Mouse (Mus musculus): Measurements from ENCODE around the gene Bmp2. TPM values are rescaled to one million over a fixed set of nuclear protein-coding genes. Genes with fewer than 3 reads are reported as not detected.

The Bmp2 gene
- polyA plus RNA-seq, 1 experiment from 2014 or later: 10.3 TPM

DNA sequence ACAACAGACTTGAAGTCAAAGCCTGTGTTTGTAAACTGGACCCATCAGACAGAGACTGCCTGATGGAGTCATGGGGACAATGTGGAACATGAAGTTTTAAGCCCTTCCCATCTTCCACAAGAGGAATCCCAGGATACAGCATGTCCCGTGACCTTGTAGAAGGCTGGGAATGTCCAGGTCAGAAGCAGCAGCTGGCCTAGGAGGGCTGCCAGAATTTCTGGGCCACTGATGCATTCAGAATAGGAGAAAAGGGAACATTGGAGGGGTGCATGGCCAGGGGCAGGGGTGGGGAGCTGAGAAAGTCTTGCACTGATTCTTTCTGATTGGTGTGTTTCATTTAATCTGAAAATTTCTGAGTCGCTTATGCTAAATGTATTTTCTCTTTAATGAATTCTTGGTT lies 29.8 kb upstream of the Bmp2 start:
- no peak for ATAC-seq (replicated peaks; ENCODE audit: low FRiP score, low TSS enrichment, low read depth)
- WGBS: 79% methylated on average over 2 of the region's 2 CpGs
- no peaks in the 10 kb centered on the region for H3K36me3 ChIP-seq (ENCODE audit: control insufficient read depth, insufficient read depth, low read length)
- H3K4me3 ChIP-seq (ENCODE audit: low read depth, low read length): no peak overlapping the region
- no peak overlapping the region for H3K9ac ChIP-seq (ENCODE audit: low read length)
- peak; percentile 40 for DNase-seq (ENCODE audit: low spot score)
- H3K4me1 ChIP-seq (replicated peaks; ENCODE audit: control insufficient read depth, insufficient read depth, low read length): no peaks in the 10 kb centered on the region
- H3K27me3 ChIP-seq (replicated peaks; ENCODE audit: control insufficient read depth, insufficient read depth, low read length): no peaks in the 10 kb centered on the region
- no peak overlapping the region for H3K4me2 ChIP-seq (ENCODE audit: low read length)
- no peak overlapping the region for H3K27ac ChIP-seq (ENCODE audit: low read depth)
- no peaks in the 10 kb centered on the region for H3K9me3 ChIP-seq (ENCODE audit: control insufficient read depth, low read length)

DNA sequence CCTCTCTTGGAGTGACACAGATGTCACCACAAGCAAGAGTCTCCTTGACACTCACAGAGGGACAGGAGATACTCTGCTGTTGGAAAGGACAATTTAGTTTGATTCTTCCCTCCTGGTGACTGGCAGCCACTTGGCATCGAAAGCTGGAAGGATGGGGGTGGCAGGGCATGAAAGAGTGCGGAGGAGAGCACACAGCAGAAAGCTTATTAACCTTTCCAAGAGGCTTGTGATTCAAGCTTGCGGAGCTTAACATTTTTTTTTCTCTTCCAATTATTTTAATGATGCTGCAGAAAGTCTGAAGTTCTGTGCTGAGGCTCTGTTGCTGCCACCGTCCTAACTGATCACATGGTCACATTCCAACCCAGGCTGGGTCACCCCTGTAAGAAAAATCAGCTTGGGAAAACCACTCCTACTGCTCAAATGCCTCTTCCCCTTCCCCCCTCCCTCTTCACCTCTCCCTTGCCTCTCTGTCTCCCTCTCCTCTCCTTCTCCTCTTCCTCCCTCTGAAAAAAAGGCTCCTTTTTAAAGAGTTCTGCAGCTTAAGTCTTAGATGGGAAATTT lies 26.3 kb upstream of the Bmp2 start:
- Histone ChIP-seq H3K4me3 (ENCODE audit: low read depth, low read length) (no peak overlapping the region), H3K4me2 (ENCODE audit: low read length) (no peak overlapping the region), H3K9ac (ENCODE audit: low read length) (no peak overlapping the region), H3K27me3 (replicated peaks; ENCODE audit: control insufficient read depth, insufficient read depth, low read length) (no peaks in the 10 kb centered on the region), H3K27ac (ENCODE audit: low read depth) (no peak overlapping the region), H3K4me1 (replicated peaks; ENCODE audit: control insufficient read depth, insufficient read depth, low read length) (no peaks in the 10 kb centered on the region), H3K36me3 (ENCODE audit: control insufficient read depth, insufficient read depth, low read length) (no peaks in the 10 kb centered on the region), H3K9me3 (ENCODE audit: control insufficient read depth, low read length) (no peaks in the 10 kb centered on the region)
- DNase-seq (ENCODE audit: low spot score): peak; percentile 35
- ATAC-seq (replicated peaks; ENCODE audit: low FRiP score, low TSS enrichment, low read depth): no peak
- 58% methylated on average over 4 of the region's 4 CpGs for WGBS

DNA sequence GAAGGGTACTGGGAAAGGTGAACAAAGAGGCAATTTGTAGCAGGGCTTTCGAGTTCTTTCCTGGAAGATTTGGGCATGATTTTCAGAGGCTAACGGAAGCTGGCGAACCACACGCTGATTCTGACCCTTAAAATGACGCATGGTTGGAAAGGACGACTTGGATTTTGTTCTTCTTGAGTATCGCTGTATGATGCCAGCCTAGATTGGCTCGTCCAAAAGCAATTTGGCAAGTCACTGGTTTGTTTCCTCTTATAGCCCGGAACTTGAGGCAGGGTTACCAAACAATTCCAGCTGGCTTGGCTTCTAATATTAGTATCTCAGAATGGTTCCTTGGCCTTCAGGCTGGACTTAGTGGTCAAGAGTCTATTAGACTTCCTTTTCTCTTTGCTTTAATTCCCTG lies 22.6 kb upstream of the Bmp2 start:
- no peaks in the 10 kb centered on the region for H3K36me3 ChIP-seq (ENCODE audit: control insufficient read depth, insufficient read depth, low read length)
- no peak for ATAC-seq (replicated peaks; ENCODE audit: low FRiP score, low TSS enrichment, low read depth)
- H3K27ac ChIP-seq (ENCODE audit: low read depth): no peak overlapping the region
- no peak overlapping the region for H3K4me3 ChIP-seq (ENCODE audit: low read depth, low read length)
- no peaks in the 10 kb centered on the region for H3K27me3 ChIP-seq (replicated peaks; ENCODE audit: control insufficient read depth, insufficient read depth, low read length)
- no peak overlapping the region for H3K4me2 ChIP-seq (ENCODE audit: low read length)
- DNase-seq (ENCODE audit: low spot score): peak; percentile 18
- no peak overlapping the region for H3K9ac ChIP-seq (ENCODE audit: low read length)
- no peaks in the 10 kb centered on the region for H3K9me3 ChIP-seq (ENCODE audit: control insufficient read depth, low read length)
- 95% methylated on average over 9 of the region's 9 CpGs for WGBS
- H3K4me1 ChIP-seq (replicated peaks; ENCODE audit: control insufficient read depth, insufficient read depth, low read length): no peaks in the 10 kb centered on the region

- H3K4me3 ChIP-seq (ENCODE audit: low read depth, low read length): no peak overlapping the region
- H3K9me3 ChIP-seq (ENCODE audit: control insufficient read depth, low read length): no peaks in the 10 kb centered on the region
- H3K36me3 ChIP-seq (ENCODE audit: control insufficient read depth, insufficient read depth, low read length): no peaks in the 10 kb centered on the region
- H3K27me3 ChIP-seq (replicated peaks; ENCODE audit: control insufficient read depth, insufficient read depth, low read length): no peaks in the 10 kb centered on the region
- ATAC-seq (replicated peaks; ENCODE audit: low FRiP score, low TSS enrichment, low read depth) (no peak), DNase-seq (ENCODE audit: low spot score) (peak; percentile 32)
- H3K4me1 ChIP-seq (replicated peaks; ENCODE audit: control insufficient read depth, insufficient read depth, low read length): no peaks in the 10 kb centered on the region
- WGBS: 65% methylated on average over 3 of the region's 3 CpGs
- H3K4me2 ChIP-seq (ENCODE audit: low read length): no peak overlapping the region
- no peak overlapping the region for H3K27ac ChIP-seq (ENCODE audit: low read depth)
- H3K9ac ChIP-seq (ENCODE audit: low read length): no peak overlapping the region
Observed at GRCm38 (mm10) chr2:133533073-133533472, 18.9 kb upstream of the Bmp2 start.

DNA sequence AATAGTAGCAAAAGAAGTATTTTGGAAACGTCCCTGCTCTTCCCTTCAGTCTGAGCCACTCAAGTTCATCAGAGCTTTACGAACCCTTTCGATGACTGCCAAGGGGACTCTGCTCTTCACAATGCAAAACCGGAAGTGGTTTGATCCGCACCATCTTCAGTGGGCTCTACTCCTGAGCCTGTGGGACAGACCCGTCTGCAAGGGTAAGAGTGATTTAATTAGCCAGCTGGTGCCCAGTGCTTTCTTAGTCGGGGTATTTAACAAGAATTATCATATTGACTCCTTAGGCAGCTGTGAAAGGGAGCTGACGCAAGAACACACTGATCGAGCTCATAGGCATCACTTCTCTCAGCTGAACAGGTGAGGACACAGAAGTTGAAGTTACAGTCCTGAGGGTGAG lies 16.5 kb upstream of the Bmp2 start:
- DNase-seq (ENCODE audit: low spot score) (peak; percentile 16), ATAC-seq (replicated peaks; ENCODE audit: low FRiP score, low TSS enrichment, low read depth) (no peak)
- H3K27ac ChIP-seq (ENCODE audit: low read depth): no peak overlapping the region
- H3K4me2 ChIP-seq (ENCODE audit: low read length): no peak overlapping the region
- no peaks in the 10 kb centered on the region for H3K4me1 ChIP-seq (replicated peaks; ENCODE audit: control insufficient read depth, insufficient read depth, low read length)
- H3K36me3 ChIP-seq (ENCODE audit: control insufficient read depth, insufficient read depth, low read length): no peaks in the 10 kb centered on the region
- H3K9me3 ChIP-seq (ENCODE audit: control insufficient read depth, low read length): no peaks in the 10 kb centered on the region
- H3K9ac ChIP-seq (ENCODE audit: low read length): no peak overlapping the region
- no peaks in the 10 kb centered on the region for H3K27me3 ChIP-seq (replicated peaks; ENCODE audit: control insufficient read depth, insufficient read depth, low read length)
- no peak overlapping the region for H3K4me3 ChIP-seq (ENCODE audit: low read depth, low read length)
- WGBS: 86% methylated on average over 9 of the region's 9 CpGs

GRCm38 (mm10) chr2:133536812-133537211 lies 15.1 kb upstream of the Bmp2 start:
- WGBS: 86% methylated on average over 7 of the region's 7 CpGs

DNA sequence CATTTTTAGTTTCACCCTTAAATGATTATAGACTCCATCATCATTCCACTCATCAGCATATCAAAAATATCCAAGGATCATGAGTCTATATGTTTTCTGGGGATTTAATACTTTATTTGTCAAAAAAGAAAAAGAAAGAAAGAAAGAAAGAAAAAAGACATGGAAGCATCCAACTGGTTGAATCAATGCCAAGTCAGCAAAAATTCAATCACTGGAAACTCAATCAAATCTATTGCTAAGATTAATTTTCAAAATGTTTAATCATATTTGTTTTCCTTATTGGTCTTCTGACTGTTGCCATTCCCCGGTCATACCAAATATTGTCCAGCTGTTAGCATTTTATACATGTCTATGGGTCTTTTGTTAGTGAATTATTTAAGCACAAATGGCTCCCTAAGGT lies 11.3 kb upstream of the Bmp2 start:
- no peaks in the 10 kb centered on the region for H3K36me3 ChIP-seq (ENCODE audit: control insufficient read depth, insufficient read depth, low read length)
- H3K27ac ChIP-seq (ENCODE audit: low read depth): no peak overlapping the region
- H3K9ac ChIP-seq (ENCODE audit: low read length): no peak overlapping the region
- H3K9me3 ChIP-seq (ENCODE audit: control insufficient read depth, low read length): no peaks in the 10 kb centered on the region
- H3K4me1 ChIP-seq (replicated peaks; ENCODE audit: control insufficient read depth, insufficient read depth, low read length): no peaks in the 10 kb centered on the region
- DNase-seq (ENCODE audit: low spot score) (no peak), ATAC-seq (replicated peaks; ENCODE audit: low FRiP score, low TSS enrichment, low read depth) (no peak)
- H3K4me3 ChIP-seq (ENCODE audit: low read depth, low read length): no peak overlapping the region
- no peak overlapping the region for H3K4me2 ChIP-seq (ENCODE audit: low read length)
- 85% methylated on average over 1 of the region's 1 CpGs for WGBS
- H3K27me3 ChIP-seq (replicated peaks; ENCODE audit: control insufficient read depth, insufficient read depth, low read length): no peaks in the 10 kb centered on the region

More at GRCm38 (mm10) chr2:133536812-133537211, 15.1 kb upstream of the Bmp2 start:
- no peaks in the 10 kb centered on the region for H3K9me3 ChIP-seq (ENCODE audit: control insufficient read depth, low read length)
- DNase-seq (ENCODE audit: low spot score) (no peak), ATAC-seq (replicated peaks; ENCODE audit: low FRiP score, low TSS enrichment, low read depth) (no peak)
- no peak overlapping the region for H3K27ac ChIP-seq (ENCODE audit: low read depth)
- H3K4me2 ChIP-seq (ENCODE audit: low read length): no peak overlapping the region
- H3K27me3 ChIP-seq (replicated peaks; ENCODE audit: control insufficient read depth, insufficient read depth, low read length): no peaks in the 10 kb centered on the region
- no peaks in the 10 kb centered on the region for H3K36me3 ChIP-seq (ENCODE audit: control insufficient read depth, insufficient read depth, low read length)
- no peaks in the 10 kb centered on the region for H3K4me1 ChIP-seq (replicated peaks; ENCODE audit: control insufficient read depth, insufficient read depth, low read length)
- H3K4me3 ChIP-seq (ENCODE audit: low read depth, low read length): no peak overlapping the region
- H3K9ac ChIP-seq (ENCODE audit: low read length): no peak overlapping the region

- H3K4me2 ChIP-seq (ENCODE audit: low read length): no peak overlapping the region
- no peak overlapping the region for H3K4me3 ChIP-seq (ENCODE audit: low read depth, low read length)
- H3K4me1 ChIP-seq (replicated peaks; ENCODE audit: control insufficient read depth, insufficient read depth, low read length): no peaks in the 10 kb centered on the region; the same call in 1 of the 2 replicates
- no peaks in the 10 kb centered on the region for H3K36me3 ChIP-seq (ENCODE audit: control insufficient read depth, insufficient read depth, low read length)
- WGBS: 26% methylated on average over 4 of the region's 4 CpGs
- peaks cover 33% of the 10 kb centered on the region for H3K27me3 ChIP-seq (replicated peaks; ENCODE audit: control insufficient read depth, insufficient read depth, low read length)
- no peak overlapping the region for H3K9ac ChIP-seq (ENCODE audit: low read length)
- DNase-seq (ENCODE audit: low spot score): peak; percentile 85
- no peak overlapping the region for H3K27ac ChIP-seq (ENCODE audit: low read depth)
- ATAC-seq (replicated peaks; ENCODE audit: low FRiP score, low TSS enrichment, low read depth): no peak
- H3K9me3 ChIP-seq (ENCODE audit: control insufficient read depth, low read length): no peaks in the 10 kb centered on the region
Observed at GRCm38 (mm10) chr2:133550238-133550682, 1.7 kb upstream of the Bmp2 start.

- no peaks in the 10 kb centered on the region; the same call in 1 of the 2 replicates for H3K4me1 ChIP-seq (replicated peaks; ENCODE audit: control insufficient read depth, insufficient read depth, low read length)
- ATAC-seq (replicated peaks; ENCODE audit: low FRiP score, low TSS enrichment, low read depth): 0 out of 2 replicates have a peak, but pooled peaks have one; percentile 9
- whole genome bisulfite sequencing: 1% methylated on average over 48 of the region's 48 CpGs
- no peak overlapping the region for H3K27ac ChIP-seq (ENCODE audit: low read depth)
- H3K27me3 ChIP-seq (replicated peaks; ENCODE audit: control insufficient read depth, insufficient read depth, low read length): peaks cover 39% of the 10 kb centered on the region
- peak overlapping the region; percentile 70 for H3K4me3 ChIP-seq (ENCODE audit: low read depth, low read length)
- no peaks in the 10 kb centered on the region for H3K9me3 ChIP-seq (ENCODE audit: control insufficient read depth, low read length)
- H3K4me2 ChIP-seq (ENCODE audit: low read length): peak overlapping the region; percentile 90
- no peaks in the 10 kb centered on the region for H3K36me3 ChIP-seq (ENCODE audit: control insufficient read depth, insufficient read depth, low read length)
- peak; percentile 76 for DNase-seq (ENCODE audit: low spot score)
- H3K9ac ChIP-seq (ENCODE audit: low read length): peak overlapping the region; percentile 51
Observed at GRCm38 (mm10) chr2:133552842-133553465, 995 bp downstream of the Bmp2 start.

Data from intestine, embryonic 14.5 days (tissue).